Mouse (Mus musculus): ENCODE results near the gene B4galnt1. TPM values are rescaled to one million over a fixed set of nuclear protein-coding genes. Genes with fewer than 3 reads are reported as not detected.
A peak's percentile ranks its signal among the peaks of the same experiment; 100 is the strongest.

B4galnt1 gene
- total and polyA plus RNA-seq, 3 experiments: 24.6 to 66.0 (median 65.8) TPM

- DNase-seq (ENCODE audit: low read depth, low spot score): no peak
Observed at GRCm38 (mm10) chr10:127158471-127158870, 6.6 kb upstream of the B4galnt1 start.

DNA sequence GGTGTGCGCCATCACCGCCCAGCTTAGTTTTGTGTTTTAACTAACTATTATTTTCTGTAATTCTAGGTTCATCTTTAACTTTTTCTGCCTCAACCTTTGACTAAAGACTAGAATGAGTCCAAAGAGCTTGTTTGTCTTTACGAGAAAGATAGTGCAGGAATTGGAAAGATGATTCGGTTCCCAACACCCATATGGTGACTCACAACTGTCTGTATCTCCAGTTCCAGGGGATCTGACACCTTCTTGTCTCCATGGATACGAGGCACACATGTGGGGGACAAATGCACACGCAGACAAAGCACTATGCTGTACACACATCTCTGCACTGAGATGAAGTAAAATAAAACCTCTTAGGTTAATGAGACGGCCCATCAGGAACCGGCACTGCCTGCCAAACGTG is 4.9 kb upstream of the B4galnt1 start:
- H3K4me1 ChIP-seq (ENCODE audit: control insufficient read depth in 1 of 2, insufficient read depth in 2 of 2, low read length in 2 of 2): peaks cover 2 to 20% of the 10 kb centered on the region in 2 experiments; a peak in 3 of 4 replicates
- peaks cover 5% of the 10 kb centered on the region for H3K79me2 ChIP-seq (ENCODE audit: control insufficient read depth, insufficient read depth, low read length, poor library complexity)
- TF ChIP-seq ETS1 (IDR thresholded peaks at IDR 0.05; ENCODE audit: low read depth, low read length) (no peak), POLR2AphosphoS2 (IDR thresholded peaks at IDR 0.05; ENCODE audit: low read length) (no peak)
- no peak overlapping the region for H3K9ac ChIP-seq (ENCODE audit: control insufficient read depth, low read depth, low read length, poor library complexity, severe bottlenecking)
- no peak overlapping the region for H3K4me3 ChIP-seq (ENCODE audit: control insufficient read depth in 1 of 2, insufficient read depth in 1 of 2, low read depth in 2 of 2, low read length in 2 of 2)
- no peak overlapping the region for H3K27ac ChIP-seq (ENCODE audit: control insufficient read depth, low read depth, low read length)
- no peaks in the 10 kb centered on the region for H3K27me3 ChIP-seq (ENCODE audit: control insufficient read depth in 1 of 2, insufficient read depth in 2 of 2, low read length in 2 of 2)
- no peak for DNase-seq (ENCODE audit: low read depth, low spot score)
- peaks cover 0 to 15% of the 10 kb centered on the region in 2 experiments; a peak in 2 of 4 replicates for H3K36me3 ChIP-seq (ENCODE audit: control insufficient read depth in 1 of 2, insufficient read depth in 2 of 2, low read length in 2 of 2)
- no peaks in the 10 kb centered on the region for H3K9me3 ChIP-seq (replicated peaks; ENCODE audit: insufficient read depth, low read length)

More at GRCm38 (mm10) chr10:127158471-127158870, 6.6 kb upstream of the B4galnt1 start:
- Histone ChIP-seq H3K9ac (ENCODE audit: control insufficient read depth, low read depth, low read length, poor library complexity, severe bottlenecking) (no peak overlapping the region), H3K27ac (ENCODE audit: control insufficient read depth, low read depth, low read length) (no peak overlapping the region), H3K36me3 (ENCODE audit: control insufficient read depth in 1 of 2, insufficient read depth in 2 of 2, low read length in 2 of 2) (peaks cover 0 to 5% of the 10 kb centered on the region in 2 experiments; a peak in 2 of 4 replicates), H3K9me3 (replicated peaks; ENCODE audit: insufficient read depth, low read length) (no peaks in the 10 kb centered on the region), H3K4me1 (ENCODE audit: control insufficient read depth in 1 of 2, insufficient read depth in 2 of 2, low read length in 2 of 2) (peaks cover 2 to 12% of the 10 kb centered on the region in 2 experiments; a peak in 2 of 4 replicates), H3K4me3 (ENCODE audit: control insufficient read depth in 1 of 2, insufficient read depth in 1 of 2, low read depth in 2 of 2, low read length in 2 of 2) (no peak overlapping the region), H3K79me2 (ENCODE audit: control insufficient read depth, insufficient read depth, low read length, poor library complexity) (no peaks in the 10 kb centered on the region), H3K27me3 (ENCODE audit: control insufficient read depth in 1 of 2, insufficient read depth in 2 of 2, low read length in 2 of 2) (no peaks in the 10 kb centered on the region)
- TF ChIP-seq ZC3H11A (IDR thresholded peaks at IDR 0.05; ENCODE audit: low read depth, low read length) (no peak), GATA1 (IDR thresholded peaks at IDR 0.05; ENCODE audit: low read depth, low read length) (no peak; the same call in 1 of the 2 replicates), RAD21 (IDR thresholded peaks at IDR 0.05; ENCODE audit: low read depth, low read length) (no peak), SMC3 (IDR thresholded peaks at IDR 0.05; ENCODE audit: low read depth, low read length) (no peak), ZNF384 (IDR thresholded peaks at IDR 0.05; ENCODE audit: low read depth, low read length) (no peak), MYB (IDR thresholded peaks at IDR 0.05; ENCODE audit: low read depth, low read length) (no peak), SIN3A (IDR thresholded peaks at IDR 0.05; ENCODE audit: low read length) (no peak), TAL1 (IDR thresholded peaks at IDR 0.05; ENCODE audit: low read length) (no peak), POLR2A (IDR thresholded peaks at IDR 0.05; ENCODE audit: control insufficient read depth in 1 of 2, insufficient read depth in 1 of 2, low read depth in 1 of 2, low read length in 2 of 2, poor library complexity in 1 of 2) (no peak), ELF1 (IDR thresholded peaks at IDR 0.05; ENCODE audit: low read depth, low read length) (no peak)

DNA sequence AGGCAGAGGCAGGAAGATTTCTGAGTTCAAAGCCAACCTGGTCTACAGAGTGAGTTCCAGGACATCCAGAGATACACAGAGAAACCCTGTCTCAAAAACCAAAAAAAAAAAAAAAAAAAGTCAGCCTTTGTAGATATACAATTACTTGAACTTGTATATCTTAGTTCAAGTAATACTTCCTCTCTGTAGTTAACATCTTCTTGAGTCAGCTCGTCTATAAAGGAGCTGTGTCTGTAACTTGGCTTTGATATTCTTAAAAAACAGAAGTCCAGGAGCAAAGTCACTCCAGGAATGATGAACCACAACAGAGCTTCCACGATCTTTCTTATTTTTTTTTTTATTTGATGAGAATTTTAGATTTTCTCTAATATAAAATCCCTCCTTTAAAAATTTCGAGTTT is 4.3 kb upstream of the B4galnt1 start:
- no peak overlapping the region for H3K9ac ChIP-seq (ENCODE audit: control insufficient read depth, low read depth, low read length, poor library complexity, severe bottlenecking)
- H3K9me3 ChIP-seq (replicated peaks; ENCODE audit: insufficient read depth, low read length): no peaks in the 10 kb centered on the region
- peak; percentile 60 for DNase-seq (ENCODE audit: low read depth, low spot score)
- no peak overlapping the region for H3K27ac ChIP-seq (ENCODE audit: control insufficient read depth, low read depth, low read length)
- peaks cover 2 to 20% of the 10 kb centered on the region in 2 experiments; a peak in 3 of 4 replicates for H3K4me1 ChIP-seq (ENCODE audit: control insufficient read depth in 1 of 2, insufficient read depth in 2 of 2, low read length in 2 of 2)
- H3K79me2 ChIP-seq (ENCODE audit: control insufficient read depth, insufficient read depth, low read length, poor library complexity): peaks cover 11% of the 10 kb centered on the region
- no peak overlapping the region for H3K4me3 ChIP-seq (ENCODE audit: control insufficient read depth in 1 of 2, insufficient read depth in 1 of 2, low read depth in 2 of 2, low read length in 2 of 2)
- H3K27me3 ChIP-seq (ENCODE audit: control insufficient read depth in 1 of 2, insufficient read depth in 2 of 2, low read length in 2 of 2): no peaks in the 10 kb centered on the region
- H3K36me3 ChIP-seq (ENCODE audit: control insufficient read depth in 1 of 2, insufficient read depth in 2 of 2, low read length in 2 of 2): peaks cover 0 to 15% of the 10 kb centered on the region in 2 experiments; a peak in 2 of 4 replicates
- TF ChIP-seq SIN3A (IDR thresholded peaks at IDR 0.05; ENCODE audit: low read length) (peak; percentile 49), MXI1 (IDR thresholded peaks at IDR 0.05; ENCODE audit: low read depth, low read length) (peak; percentile 19; the same call in 1 of the 2 replicates), MYB (IDR thresholded peaks at IDR 0.05; ENCODE audit: low read depth, low read length) (no peak), E2F4 (IDR thresholded peaks at IDR 0.05; ENCODE audit: borderline replicate concordance, low read depth, low read length) (no peak), BHLHE40 (IDR thresholded peaks at IDR 0.05; ENCODE audit: borderline replicate concordance, low read depth, low read length) (no peak), POLR2AphosphoS5 (IDR thresholded peaks at IDR 0.05; ENCODE audit: borderline replicate concordance, low read depth, low read length) (no peak), MAFK (IDR thresholded peaks at IDR 0.05; ENCODE audit: borderline replicate concordance, low read depth, low read length) (no peak), POLR2A (IDR thresholded peaks at IDR 0.05; ENCODE audit: control insufficient read depth in 1 of 2, insufficient read depth in 1 of 2, low read depth in 1 of 2, low read length in 2 of 2, poor library complexity in 1 of 2) (no peak), ELF1 (IDR thresholded peaks at IDR 0.05; ENCODE audit: low read depth, low read length) (no peak), ETS1 (IDR thresholded peaks at IDR 0.05; ENCODE audit: low read depth, low read length) (no peak), MAZ (IDR thresholded peaks at IDR 0.05; ENCODE audit: low read depth, low read length) (no peak), EP300 (IDR thresholded peaks at IDR 0.05; ENCODE audit: low read depth in 1 of 2, low read length in 2 of 2) (peak; percentile 17 to 40; a peak in 2 of 4 replicates), NRF1 (IDR thresholded peaks at IDR 0.05; ENCODE audit: insufficient read depth, low read depth, low read length, poor library complexity, severe bottlenecking) (no peak), ZNF384 (IDR thresholded peaks at IDR 0.05; ENCODE audit: low read depth, low read length) (peak; percentile 90), CHD1 (IDR thresholded peaks at IDR 0.05; ENCODE audit: low read depth, low read length) (no peak), JUND (IDR thresholded peaks at IDR 0.05; ENCODE audit: low read depth, low read length) (no peak), NELFE (IDR thresholded peaks at IDR 0.05; ENCODE audit: low read depth, low read length) (no peak), RCOR1 (IDR thresholded peaks at IDR 0.05; ENCODE audit: low read depth, low read length) (no peak), ZKSCAN1 (IDR thresholded peaks at IDR 0.05; ENCODE audit: low read depth, low read length) (no peak), POLR2AphosphoS2 (IDR thresholded peaks at IDR 0.05; ENCODE audit: low read length) (no peak)

All from MEL (cell line).